Mouse (Mus musculus) right cerebral cortex, postnatal 25 days (tissue): ENCODE measurements around the gene Ralbp1.
A peak's percentile ranks its signal among the peaks of the same experiment; 100 is the strongest.

Source experiments
- DNase-seq: peaks from one replicate; pipeline ENCODE4 v3.0.0; 2022

Gene Ralbp1

DNA sequence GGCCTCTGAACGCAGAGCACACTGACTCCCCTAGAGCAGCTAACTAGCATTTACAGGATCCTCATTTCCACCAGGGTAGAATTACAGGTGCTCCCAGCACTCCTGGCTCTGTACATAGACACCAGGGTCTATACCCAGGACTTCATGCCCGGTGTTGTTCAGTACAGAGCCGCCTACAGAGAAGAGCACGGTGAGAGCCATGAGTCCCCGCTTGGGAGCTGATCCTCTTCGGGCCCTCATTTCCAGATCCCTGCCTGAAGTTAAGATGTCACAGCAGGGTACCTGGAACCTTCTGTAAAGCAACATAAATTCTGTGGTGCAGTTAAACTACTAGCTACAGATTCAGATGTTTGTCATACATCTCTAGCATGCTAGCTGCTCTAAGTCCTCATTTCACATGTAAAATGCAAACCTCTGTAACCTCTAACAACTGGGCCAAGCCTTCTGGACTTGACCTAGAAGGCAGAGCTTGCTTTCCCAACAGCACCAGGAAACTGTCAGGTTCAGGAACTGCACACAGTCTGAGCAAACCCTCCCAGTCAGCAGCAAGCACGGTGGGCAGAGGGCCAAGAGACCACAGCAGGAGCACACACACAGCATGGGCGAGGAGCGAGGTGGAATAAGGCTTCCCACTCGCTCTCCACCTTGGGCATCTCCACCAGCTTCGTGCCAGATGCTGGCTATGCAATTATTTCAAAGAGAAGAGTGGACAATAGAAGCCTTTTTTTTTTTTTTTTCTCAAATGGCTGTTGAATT is 37.7 kb downstream of the Ralbp1 start:
- no peak for DNase-seq

DNA sequence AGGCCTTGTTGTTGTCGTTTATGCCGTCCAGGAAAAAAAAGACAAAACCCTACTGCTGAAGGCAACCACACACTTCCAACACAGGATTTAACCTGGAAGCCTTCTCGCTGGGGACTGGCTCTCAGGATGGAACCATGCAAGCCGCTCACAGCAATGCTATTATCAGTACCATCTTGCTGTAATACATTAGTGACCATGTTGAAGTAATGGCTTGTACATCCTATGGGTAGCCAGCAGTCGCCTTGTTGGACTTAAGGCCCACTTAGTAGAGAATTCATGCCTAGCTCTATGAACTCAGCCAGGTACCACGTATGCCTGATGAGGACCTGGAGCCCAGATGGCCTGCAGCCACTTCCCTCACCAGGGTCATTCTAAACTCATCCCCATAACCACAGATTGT is 40.2 kb downstream of the Ralbp1 start:
- no peak for DNase-seq

DNA sequence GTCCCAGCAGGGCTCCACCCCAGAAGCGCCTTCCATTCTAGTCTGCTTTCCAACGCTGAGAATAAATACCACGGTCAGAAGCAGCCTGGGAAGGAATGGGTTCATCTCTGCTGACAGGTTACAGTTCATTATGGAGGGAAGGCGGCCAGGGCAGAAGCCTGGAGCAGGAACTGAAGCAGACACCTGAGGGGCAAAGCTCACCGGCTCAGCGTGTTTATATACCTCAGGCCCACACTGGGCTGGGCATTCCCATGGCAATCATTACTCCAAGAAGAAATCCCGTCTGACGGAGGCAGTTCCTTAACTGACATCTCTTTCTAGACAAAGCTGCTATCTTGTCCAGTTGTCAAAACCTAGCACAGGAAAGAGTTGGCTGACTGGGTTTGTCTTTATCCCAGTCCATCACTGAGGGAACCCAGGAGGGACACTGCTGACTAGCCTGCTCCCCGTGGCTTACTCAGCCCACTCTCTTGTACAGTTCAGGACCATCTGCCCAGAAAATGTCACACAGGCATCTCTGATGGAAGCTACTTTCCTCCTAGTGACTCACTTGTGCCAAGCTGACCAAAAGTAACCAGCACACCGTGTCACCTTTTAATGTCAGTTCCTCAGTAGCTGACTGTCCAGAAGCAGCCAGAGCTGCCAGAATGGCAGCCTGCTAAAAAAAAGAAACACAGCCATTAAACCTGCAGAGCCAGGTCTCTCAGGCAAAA is 42.8 kb downstream of the Ralbp1 start:
- DNase-seq: no peak

DNA sequence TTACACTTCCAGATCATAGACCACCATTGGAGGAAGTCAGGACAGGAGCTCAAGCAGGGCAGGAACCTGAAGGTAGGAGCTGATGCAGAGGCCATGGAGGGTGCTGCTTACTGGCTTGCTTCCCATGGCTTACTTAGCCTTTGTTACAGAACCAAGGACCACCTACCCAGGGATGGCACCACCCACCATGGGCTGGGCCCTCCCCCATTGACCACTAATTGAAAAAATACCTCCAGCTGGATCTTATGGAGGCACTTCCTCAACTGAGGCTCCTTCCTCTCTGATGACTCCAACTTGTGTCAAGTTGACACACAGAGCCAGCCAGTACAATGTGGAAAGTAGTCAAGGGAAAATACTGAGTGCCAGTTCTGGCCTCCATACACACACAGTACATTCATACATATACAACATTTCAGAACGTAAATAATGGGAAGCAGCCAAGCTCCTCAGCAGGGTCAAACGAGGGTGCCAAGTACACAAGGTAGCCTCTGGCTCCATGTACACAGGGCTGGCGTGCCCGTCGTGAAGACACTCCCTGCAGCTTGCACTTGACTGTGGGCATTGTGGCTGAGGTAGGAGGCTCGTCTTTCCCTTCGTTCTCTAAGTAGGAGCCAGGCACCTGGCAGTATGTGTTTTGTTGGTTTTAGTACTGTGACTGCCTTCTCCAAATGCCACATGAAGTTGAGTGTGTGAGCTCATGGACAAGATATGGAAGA is 45.9 kb downstream of the Ralbp1 start:
- no peak for DNase-seq

DNA sequence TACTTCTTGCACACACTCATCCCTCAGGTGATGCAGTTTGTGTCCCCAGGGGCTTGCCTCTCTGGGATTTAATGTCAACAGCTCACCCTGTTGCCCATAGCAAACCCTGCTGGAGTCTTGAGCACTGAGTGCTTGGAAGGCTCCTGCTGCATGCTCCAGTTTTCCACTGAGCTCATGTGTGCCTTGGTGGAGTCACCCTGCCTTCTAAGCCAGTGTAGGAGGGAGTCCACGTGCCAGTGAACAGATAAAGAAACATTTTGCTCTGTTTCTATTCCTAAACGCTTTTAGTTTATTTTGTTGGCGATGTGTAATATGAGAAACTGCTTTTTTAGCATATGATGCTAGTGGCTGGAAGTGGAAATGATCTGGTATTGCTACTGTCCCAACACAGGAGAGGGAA is 48.9 kb downstream of the Ralbp1 start:
- peak; percentile 48 for DNase-seq

DNA sequence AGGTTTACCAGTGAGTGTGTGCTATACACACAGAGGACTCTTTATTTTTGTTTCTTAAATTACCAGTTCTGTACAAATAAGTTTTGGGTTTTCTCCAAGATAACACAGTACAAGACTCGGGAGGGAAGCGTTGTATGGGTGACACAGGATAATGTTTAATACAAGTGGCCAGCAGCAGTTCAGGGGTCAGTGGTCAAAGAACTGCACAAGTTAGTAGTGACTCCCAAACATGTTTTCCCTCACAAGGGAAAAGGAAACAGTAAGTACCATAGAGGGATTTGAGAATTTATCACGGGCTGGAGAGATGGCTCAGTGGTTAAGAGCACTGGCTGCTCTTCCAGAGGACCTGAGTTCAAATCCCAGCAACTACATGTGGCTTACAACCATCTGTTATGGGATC is 51.7 kb downstream of the Ralbp1 start:
- no peak for DNase-seq

DNA sequence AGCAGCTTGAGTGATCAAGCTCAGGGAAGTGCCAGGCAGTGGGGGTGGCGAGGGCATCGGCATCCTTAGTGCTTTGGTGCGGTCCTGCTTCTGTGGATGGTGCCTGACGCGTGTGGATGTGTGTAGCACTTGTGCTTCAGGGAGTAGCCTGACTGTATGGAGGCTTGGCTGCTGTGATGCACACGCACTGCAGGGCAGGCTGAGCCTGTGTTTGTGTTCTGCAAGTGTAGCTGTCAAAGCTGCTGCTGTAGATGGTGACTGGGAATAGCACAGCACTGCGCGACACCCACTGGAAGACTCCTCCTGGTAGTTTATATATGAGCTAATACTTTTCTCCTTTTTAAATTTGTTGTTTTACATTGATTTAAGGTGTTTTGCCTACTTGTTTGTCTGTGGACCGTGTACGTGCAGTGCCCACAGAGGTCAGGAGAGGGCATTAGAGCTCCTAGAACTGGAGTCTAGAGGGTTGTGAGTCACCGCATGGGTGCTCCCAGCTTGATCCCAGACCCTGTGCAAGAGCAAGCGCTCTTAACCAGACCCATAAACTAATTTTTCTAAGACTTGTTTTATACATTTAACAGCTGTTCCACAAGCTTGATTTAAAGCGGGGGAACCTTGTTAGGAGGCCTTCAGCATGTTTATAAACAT is 55.3 kb downstream of the Ralbp1 start:
- DNase-seq: no peak

DNA sequence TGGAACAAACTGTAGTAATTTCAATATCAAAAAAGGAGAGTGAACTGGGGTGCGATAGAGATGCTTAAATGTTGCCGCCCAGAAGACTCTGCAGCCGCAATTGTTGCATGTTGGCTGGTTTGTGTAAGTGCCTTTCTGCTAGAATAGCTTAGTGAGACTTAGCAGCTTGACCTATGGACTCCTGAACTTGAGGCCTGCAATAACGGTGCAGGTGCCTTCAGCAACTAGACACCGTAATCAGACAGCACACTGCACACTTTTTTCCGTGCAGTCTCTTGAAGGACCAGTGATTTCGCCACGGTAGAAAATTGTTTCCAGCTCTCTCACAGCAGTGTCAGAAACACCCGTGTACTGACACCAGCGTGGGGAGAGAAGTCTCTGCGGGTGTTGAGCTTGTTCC is 56.6 kb downstream of the Ralbp1 start:
- DNase-seq: no peak

DNA sequence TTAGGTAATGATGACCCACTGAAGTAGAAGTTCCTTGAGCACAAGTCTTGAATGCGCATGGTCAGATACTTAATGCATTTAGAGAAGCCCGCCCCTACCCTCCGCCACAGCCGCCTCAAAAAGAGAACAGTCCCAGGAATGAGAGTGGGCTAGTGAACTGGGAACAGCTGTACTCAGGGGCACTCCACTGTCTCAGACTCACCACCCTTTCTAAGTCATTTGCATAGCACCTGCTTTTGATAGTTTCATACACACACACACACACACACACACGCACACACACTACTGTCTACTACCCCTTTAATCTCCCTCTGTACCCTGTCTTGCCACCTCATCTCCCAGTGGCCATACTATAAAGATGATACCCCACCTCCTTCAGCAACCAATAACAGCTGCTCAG is 57.7 kb downstream of the Ralbp1 start:
- no peak for DNase-seq

DNA sequence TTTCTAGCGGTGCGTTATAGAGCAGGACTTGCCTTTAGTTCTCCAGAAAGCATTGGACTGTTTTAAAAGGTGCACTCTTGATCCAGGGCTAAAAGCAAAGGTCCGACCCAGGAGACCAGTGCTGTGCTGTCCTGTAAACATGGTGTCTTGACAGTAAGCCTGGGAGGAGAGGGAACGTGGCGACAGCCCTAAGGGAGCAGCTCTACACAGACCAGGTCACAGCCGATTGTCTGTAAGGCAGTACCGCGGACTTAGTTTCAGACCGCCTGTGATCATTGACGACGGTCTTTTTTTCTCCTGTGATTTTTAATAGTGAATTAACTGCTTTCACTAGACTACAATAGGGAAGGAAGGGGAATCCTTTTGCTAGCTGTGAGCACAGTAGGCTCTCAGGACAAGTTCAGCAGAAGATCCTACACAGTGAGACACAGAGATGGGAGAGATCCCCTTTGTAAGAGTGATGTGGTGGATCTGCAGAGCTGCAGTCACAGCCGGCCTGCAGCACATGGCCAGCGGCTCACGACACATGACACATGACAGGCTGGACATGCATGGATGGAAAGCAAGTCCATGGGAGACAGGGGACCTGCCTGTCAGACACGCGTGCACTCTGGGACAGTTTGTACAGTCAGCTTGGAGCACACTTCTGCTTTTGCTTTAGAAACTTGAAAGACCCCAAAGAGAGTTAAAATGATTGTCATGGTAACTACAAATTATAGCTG is 58.3 kb downstream of the Ralbp1 start:
- no peak for DNase-seq

DNA sequence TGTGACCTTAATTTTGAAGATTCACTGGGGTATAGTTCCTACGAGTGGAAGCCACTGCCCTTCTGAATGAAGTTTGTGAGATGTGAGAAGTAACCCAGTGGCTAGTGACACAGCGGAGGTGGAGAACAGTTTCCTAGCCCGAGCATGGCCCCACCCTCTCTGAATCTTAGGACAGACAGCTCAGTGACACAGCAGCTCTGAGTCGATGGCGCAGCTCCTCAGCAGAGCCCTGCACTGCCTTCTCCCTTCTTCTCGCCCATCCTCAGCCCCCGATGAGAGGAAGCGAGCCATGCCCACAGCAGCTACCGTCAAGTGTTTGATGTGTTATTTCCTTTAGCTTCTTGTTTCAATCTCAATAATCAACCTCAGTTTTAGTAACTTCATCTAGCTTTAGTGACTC is 59.3 kb downstream of the Ralbp1 start:
- DNase-seq: no peak

DNA sequence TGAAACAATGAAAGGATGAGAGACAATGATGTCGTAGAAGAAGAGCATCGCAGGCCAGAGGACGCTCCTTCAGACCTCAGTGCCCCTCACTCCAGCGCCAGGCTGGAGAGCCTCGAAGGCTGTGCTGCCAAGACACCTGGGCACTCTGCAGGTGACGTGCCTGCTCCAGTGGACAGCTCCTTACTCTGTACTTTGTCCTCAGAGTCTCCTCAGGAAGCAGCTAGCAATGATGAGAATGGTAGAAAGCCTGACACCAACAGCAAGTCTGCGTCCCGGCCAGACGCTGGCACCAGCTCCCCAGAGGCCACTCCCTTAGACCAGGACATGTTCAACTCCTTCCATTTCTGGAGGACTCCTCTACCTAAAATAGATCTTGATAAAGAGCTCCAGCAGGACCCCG is 61.4 kb downstream of the Ralbp1 start:
- no peak for DNase-seq

DNA sequence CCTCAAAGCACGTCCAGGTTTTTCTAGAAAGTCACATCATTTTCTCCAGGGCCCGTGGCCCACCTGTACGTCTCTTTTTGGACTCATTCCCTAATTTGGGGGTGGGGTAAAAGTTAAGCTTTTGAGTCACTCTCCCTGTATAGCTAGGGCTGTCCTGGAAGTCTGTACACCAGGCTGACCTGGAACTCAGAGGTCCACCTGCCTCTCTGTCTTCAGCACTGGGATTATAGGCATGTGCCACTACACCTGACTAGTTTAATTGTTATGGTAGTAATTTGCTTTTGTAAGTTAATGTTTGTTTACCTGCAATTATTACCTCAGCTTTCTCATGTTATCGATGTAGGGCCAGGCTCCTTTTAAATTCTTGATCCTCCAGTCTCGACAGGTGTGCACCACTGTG is 63.2 kb downstream of the Ralbp1 start:
- DNase-seq: no peak

DNA sequence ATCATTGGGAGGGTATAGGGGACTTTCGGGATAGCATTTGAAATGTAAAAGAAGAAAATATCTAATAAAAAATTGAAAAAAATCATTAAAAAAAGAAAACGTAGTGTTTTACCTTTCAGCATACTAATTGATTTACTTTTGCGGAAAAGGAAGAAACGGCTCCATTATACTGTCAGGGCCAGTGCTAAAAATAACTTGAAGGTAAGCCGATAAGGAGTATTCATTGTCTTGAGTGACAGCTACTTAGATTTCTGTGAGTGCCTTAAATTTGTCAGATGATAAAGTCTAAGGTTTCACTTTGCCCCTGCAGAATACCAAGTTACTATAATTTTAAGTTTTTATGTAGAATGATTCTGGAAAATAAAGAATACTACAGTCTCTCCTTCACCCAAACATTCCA is 65.4 kb downstream of the Ralbp1 start:
- DNase-seq: no peak

DNA sequence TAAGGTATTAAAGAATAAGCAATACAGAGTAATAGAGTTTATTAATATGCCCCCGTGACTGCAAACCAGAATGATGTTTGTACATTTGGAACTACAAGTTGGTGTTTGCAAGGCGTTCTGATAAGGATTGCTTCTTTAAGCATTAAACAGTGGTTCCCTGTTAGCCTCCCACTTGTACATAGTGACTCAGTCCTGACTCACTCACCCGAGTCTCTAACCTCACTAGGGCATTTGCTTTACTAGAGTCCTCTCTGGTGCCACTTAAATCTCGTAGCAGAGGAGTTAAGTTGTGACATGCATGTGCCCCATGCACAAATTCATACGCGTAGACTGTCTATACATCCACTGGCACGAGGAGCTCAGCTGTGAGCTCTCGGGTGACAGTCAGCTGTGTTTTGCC is 71.8 kb downstream of the Ralbp1 start:
- no peak for DNase-seq

DNA sequence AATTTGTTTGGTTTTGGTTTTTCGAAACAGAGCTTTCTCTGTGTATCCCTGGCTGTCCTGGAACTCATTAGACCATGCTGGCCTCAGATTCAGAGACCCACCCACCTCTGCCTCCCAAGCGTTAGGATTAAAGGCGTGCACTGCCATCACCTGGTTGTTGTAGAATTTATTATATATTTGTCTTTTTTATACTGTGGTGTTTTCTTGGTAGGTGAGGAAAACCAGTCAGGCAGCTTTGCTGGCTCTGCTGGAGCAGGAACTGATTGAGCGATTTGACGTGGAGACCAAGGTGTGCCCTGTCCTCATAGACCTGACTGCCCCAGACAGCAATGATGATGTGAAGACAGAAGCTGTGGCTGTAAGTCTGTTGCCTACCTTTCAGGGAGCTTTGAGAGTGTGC is 74.6 kb downstream of the Ralbp1 start:
- DNase-seq: no peak

DNA sequence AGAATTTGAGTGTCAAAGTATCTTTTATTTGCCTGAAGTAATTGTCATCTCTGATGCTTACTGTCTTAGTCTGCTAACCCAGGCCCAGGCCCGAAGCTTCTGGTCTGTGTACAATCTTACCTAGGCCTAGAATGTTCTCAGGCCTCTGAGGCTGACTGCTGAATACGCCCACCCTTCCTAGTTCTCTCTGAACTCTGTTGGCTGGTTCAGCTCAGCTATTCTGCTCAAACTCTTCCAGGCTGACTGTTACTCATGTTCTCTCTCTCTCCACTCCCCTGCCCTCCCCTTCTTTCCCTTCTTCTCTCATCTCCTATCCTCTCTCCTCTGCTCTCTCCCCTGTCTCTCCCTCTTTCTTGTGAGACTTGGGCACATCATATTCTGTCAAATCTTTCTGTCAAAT is 79.2 kb downstream of the Ralbp1 start:
- no peak for DNase-seq

DNA sequence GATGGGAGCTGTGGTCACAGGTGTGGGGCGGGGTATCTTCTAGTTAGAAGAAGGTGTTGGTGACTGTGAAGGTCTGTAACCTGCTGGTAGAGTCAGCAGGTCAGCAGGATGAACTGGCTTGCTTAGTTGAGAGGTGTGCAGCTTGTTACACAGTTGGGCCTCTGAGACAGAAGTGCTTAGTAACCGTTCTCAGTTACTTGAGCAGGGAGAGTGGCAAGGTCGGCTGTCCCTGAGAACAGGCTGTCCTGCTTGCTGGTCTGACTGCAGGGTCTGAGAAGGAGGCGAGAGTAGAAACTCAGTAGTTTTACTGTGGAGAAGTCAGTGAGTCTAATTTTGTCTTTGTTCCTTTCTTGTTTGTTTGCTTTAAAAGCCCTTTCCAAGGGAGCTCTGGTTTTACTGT is 79.6 kb downstream of the Ralbp1 start:
- no peak for DNase-seq

DNA sequence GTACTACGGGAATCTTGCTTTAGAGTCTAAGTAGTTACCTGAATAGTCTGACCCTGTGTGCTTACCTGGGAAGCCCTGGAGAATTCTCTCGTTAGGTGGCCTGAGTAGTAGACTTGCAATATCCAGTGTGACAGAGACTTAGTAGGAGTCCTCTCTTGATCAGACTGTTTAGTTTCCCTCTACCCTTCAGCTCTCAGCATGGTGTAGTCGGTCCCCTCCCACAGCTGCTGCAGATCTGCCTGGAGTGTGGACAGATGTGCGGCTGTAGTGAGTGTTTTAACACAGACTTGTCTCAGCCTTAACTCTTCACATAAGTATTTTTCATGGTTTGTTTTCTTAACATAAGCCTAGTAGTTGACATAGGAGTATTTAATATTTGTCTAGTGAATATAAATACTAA is 83.6 kb downstream of the Ralbp1 start:
- no peak for DNase-seq

DNA sequence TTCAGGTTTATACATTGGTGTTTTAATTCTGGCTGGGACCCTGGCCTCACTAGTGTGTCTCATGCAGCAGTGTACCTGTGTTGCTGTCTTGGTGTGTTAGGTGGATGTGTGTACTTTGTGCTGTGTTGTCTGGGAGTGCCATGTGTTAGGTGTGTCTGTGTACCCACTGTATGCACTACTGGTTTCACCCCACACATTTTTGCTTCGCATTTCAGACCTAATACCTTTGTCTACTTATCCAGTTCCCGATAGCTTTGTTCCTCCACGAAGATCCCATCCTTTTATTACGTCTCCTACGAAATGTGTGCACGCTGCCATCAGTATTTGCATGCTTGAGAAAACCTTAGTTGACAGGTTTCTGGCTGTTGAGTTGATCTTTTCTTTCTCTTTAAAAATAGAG is 85.1 kb downstream of the Ralbp1 start:
- no peak for DNase-seq

DNA sequence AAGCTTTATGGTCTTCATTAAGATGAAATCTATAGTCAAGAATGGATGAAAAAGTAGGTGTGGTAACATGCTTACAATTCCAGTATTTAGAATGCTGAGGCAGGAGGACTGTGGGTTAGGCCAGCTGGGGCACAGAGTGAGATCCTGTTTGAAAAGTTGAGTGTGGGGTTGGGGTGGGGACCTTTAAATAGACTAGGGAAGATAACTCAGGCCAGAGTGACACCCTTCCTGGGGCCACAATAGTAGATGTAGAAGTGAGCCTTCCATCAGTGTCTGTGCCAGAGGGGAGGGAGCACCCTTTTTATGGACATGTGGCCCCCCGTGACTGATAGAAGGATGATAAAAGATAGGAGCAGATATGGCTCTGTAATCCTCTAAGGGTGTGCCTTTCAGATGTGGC is 86.2 kb downstream of the Ralbp1 start:
- DNase-seq: no peak

DNA sequence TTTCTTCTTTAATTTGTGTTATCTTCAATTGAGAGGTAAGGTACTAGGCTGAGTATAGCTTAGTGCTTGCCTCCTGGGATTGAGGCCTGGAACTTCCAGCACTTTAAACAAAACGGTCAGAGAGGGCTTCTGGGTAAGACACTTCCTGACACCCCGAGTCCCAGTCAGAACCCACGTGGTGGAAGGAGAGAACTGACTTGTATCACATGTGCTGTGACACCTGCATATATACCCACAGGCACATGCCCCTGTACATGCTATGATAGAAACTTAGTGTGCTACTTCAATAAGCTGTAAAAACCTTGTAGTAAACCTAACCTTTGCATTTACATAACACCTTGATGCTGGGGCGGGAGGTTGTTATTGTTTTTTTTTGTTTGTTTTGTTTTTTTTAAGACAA is 87.2 kb downstream of the Ralbp1 start:
- DNase-seq: no peak
